Mouse (Mus musculus) gastrocnemius, adult 18-20 months (tissue): ENCODE measurements at regions not wholly inside any gene's neighbourhood (a gene's known extent, or its start where the extent isn't known, plus 50 kb on each side); places are given as distances from the start of the nearest gene placed in this dataset.
A peak's percentile ranks its signal among the peaks of the same experiment; 100 is the strongest.

Experiments used
- DNase-seq: peaks from one replicate; pipeline ENCODE4 v3.0.0; 2021; ENCODE audit warnings: low spot score

DNA sequence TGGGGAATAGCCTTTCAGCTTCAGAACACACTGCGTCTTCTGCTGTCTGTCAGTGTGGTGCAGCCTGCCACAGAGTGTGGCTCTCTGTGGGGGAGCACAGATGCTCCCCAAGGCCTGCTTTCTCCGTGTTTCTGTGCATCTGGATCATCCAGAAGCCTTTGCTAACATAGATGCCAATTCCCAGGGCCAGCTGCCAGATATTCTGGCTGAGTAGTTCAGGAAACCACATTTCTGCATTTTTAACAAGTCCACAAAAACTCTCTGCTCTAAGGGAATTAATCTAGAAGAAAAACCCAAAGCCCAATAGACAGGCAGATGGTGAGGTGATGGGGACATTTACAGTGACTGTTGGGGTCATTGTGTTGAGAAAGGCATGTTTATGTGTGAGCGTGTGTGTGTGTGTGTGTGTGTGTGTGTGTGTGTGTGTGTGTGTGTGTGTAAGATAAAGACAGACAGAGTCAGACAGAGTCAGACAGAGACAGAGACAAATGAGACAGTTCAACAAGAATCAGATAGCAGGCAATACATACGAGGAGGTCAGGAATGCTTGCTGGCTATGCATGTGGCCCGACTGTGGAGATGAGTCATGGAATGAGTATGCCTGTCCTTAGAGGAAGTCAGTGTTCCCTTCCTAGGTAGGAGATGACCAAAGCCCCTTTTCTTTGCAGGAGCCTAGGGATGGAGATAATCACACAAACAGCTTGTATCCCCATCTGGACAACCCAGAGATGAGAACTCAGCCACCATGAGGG, 176.3 kb upstream of the Spaca1 start:
- DNase-seq = peak; percentile 25

DNA sequence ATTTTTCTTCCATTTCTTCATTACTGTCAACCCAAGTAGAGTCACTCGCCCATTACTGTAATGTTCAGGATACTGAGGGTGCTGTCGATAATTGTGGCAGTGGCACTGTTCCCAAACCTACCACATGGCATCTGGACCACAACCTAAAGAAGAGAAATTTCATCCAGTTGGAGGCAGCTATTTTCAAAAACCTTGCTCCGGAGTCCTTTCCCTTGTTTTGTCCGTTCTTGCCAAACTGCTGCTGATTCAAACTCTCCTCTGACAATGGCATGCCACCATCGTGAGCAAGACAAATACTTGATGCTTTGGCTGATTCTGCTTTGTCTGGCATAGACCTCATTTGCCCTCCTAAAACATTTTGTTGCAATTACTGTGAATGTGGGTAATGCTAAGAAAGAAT, 176.9 kb upstream of the Spaca1 start:
- DNase-seq = no peak

DNA sequence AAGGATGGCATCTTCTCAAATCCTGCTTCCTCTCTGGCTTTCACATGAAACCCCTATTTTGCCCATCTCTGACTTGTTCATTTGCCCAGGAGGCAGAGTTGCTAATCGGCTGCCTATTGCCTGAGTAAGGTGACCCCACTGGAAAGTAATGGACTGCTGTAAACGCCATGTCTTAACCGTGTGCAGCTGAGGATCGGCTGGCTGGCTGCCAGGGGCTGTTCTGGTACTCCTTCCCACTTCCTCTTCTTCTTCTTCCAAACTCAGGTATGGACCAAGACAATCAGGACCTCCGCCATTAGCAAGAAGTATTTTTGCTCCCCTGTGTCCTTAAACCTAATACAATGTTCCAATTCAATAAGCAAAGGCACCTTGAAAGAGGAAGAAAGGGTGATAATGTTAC, 177.6 kb upstream of the Spaca1 start:
- no peak for DNase-seq

DNA sequence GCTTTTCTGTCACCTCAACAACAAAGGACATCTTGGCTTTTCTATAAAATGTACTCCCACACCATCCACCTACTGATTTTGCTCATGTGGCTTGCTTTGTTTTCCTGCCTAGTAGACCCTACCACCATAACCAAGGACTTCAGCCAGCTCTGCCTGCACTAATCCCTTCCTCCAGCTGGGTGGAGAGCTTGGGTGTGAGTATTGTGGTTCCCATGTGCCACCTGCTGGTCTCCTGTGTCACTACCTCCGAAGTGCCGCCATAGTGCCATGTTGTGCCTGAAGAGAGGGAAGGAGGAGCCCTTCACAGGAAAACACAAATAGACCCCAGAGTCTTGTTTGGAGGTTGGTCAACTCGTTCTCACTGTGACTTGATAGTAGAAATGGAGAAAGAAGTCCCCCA, 181.3 kb upstream of the Spaca1 start:
- DNase-seq = peak; percentile 29

DNA sequence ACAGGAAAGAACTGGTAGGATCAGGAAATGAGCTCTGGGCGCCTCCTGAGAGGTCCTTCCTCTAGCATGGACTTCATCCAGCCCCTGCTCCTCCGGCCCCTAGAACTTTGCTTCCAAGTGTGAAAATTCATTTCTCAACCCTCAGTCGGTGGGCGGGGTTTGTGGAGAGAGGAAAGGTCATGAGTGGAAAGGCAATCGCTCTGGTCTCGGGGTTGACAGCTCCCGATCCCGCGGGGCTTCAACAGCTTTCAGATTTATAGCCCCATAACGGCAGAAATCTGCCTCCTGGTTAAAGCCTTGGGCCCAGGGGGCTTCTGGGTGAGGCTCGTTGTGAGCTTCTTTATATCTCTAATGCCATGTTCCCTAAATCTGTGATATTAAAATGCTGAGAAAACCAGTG, 184.2 kb upstream of the Spaca1 start:
- DNase-seq = peak; percentile 9

DNA sequence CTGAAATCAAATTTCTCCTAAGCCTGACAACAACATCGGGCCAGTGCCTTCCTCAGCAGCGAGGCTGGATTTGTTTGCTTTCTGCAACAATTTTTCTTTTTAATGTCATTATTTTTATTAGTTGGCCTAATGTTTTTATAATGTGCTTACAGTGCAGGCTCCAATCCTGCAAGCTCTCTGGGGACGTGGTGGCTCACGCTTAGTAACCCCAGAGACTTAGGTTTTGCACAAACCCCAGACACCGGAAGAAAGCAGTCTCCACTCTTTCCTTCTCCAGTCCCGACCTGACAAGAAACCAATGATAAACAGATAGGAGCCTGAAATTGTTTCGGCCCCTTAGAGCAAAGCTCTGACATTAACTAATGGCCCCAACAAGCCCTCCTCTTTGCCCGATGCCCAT, 184.7 kb upstream of the Spaca1 start:
- DNase-seq = no peak

DNA sequence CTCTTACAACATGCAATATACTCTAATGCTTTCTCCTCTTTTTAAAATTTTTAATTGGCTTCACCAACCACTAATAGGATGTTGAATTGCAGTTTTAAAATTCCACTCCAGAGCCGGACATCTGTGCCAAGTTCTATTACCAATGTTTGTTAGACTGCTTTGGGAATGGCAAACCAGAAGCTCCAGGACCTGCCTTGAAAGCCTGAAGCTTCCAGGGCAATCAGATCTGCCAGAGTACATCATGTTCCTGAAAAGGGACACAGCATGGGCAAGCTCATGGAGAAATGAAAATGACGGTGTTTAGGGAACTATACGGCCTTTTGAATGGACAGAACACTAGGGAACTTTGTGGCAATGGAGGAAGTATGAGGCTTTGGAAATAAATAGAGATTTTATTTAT, 187.8 kb upstream of the Spaca1 start:
- DNase-seq = peak; percentile 9

DNA sequence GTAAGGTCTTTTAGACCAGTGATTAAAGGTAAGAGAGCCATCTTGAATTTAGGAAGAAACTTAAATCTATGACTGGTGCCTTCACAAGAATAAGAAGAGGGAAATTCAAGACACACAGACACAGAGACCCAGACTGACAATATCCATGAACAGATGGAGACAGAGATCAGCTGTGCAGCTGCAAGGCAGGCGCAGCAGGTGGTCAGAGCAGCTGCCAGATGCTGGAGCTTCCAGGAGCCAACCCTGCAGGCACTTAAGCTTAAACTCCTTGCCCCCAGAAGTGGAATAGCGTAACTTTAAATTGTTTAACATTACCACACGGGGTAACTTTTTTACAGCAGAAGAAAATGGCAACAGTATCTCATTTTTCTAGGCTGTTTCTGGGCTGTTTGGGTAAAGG, 189.6 kb upstream of the Spaca1 start:
- no peak for DNase-seq

DNA sequence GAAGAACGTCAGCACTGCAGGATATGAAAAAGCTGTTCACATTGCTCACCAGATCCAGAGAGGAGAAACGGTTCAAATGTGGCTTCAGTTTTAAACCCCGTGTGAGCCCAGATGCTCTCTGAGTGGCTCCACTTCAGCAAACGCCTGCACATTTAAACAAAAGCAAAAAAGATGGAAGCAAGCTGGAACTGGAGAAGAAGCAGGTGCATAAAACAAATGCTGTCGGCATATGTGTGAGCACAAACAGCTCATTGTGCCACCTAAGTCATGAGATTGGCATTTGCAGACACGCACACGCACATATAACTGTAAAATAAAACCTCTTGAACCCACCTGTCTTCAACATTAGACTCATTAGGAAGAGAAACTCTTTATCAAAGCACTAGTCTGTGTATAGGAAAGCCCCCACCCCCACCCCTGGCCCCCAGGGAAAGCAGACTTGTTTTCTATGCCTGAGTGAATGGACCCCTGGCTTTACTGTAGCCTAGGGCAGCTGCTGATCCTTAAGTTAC, 191.1 kb upstream of the Spaca1 start:
- DNase-seq = no peak

DNA sequence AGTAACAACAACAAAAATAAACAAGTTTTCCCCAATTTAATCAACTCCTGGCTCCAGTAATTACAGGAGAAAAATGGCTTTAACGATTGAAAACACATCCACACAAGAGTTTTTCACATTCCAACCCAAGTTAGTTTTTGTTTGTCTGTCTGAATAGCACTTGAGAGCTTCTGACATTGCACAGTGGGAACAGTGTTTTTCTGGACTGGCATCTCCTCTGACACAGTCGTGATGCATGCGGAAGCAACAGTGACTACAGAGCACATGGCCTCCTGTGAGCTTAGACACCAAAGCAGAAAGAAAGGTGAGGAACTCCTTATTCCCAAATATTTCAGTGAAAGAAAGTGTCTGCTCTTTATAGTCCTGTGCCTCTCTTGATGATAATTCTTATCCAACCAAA, 191.7 kb upstream of the Spaca1 start:
- no peak for DNase-seq

DNA sequence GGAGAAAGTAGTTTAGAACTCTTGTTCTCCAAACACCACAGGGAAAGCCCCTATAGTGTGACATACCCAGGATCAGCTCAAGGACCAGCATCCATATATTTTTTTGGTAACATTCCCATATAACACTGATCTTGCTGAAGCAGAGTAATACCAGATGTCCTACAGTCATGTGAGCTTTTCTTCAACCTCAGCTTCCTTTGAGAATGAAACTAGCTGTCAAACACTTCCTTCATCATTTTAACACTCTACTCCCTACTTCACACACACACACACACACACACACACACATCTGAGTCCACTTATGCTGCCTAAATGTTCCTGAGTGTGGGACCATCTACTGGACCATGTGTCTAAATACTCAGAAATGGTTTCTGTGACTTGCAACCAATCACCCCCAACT, 209.5 kb upstream of the Spaca1 start:
- DNase-seq = no peak

DNA sequence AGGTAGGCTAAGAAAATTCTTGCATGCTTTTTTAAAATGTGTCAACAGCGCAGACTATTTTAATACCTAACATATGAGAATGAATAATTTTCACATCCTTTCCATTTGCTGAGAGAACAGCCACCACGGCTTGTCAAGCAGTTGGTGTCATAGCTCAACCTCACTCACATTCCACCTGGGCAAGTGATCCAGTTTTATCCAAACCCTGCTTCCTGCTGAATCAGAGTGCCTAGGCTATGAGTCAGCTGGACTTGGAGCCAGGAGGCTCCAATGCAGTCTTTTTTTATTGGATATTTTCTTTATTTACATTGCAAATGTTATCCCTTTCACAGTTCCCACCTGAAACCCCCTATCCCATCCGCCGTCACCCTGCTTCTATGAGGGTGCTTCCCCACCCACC, 210.5 kb upstream of the Spaca1 start:
- DNase-seq = no peak

DNA sequence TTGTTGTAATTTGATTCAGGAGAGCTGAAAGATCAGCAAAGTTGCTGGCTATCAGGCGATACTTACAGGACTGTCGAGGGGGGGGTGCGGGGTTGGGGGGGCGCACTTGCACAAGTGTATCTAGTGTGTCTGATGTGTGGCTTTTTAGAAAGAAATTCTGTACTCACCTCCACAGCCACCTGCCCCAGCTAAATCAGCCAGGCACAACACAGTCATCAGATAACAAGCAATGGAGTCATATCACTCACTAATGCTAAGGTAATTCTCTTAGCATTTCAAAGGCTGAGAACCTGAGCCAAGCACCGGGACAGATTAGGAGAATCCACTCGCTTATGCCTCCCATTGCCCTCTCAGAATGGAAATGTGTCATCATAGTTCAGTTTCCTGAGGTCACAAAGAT, 211.8 kb upstream of the Spaca1 start:
- no peak for DNase-seq

DNA sequence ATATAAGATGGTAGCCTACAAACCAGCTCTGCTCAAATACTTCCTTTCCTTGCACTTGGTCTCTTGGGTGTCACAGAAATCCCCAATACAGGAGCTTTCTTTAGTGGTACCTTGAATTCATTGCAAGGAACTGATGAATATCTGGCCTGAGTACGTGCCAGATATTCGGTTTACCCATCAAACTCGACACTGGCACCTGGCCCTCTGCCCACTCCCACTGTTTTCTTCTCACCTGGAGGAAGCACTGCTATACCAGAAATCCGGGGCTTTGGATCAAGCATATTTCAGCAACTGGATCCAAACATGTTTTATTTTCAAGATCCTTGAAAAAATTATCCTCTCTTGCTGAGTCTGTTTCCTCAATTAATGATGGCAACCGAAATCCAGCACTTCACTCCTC, 214.4 kb upstream of the Spaca1 start:
- no peak for DNase-seq

DNA sequence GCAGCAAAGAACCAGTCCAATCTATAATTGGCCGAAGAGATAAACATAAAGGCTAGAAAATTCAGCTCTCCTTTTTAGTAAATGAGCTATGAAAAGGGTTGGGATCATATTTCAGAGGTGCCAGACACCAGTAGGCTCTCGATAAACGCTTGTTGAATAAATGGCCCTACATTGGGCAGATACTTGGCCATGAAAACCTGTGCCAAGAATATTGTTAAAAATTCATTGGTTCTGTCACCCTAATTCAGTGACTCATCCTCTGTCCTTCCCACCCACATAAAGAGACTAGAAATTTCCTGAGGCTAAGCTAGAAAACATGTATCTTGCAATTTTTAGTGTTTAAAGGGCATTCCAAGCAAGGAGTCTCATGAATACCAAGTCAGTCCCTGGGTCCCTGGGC, 224.3 kb upstream of the Spaca1 start:
- no peak for DNase-seq

DNA sequence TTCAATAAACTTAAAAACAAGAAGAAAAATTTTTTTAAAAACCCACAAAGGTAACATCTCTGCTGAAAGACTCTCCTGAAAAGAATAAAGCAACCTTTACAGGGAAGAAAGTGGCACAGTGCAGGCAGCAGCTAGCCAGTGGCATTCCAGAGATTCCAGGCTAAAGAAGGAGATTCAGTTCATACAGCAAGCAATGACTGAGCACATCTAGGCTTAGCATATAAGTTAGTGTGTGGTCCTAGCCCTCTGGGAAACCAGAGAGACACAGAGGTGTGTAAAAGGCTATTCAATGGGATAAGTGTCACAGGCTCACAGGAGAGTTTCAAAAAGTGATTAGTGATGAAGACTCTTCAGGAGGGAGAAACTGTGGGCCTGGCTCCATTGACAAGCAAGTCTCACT, 225.4 kb upstream of the Spaca1 start:
- no peak for DNase-seq

DNA sequence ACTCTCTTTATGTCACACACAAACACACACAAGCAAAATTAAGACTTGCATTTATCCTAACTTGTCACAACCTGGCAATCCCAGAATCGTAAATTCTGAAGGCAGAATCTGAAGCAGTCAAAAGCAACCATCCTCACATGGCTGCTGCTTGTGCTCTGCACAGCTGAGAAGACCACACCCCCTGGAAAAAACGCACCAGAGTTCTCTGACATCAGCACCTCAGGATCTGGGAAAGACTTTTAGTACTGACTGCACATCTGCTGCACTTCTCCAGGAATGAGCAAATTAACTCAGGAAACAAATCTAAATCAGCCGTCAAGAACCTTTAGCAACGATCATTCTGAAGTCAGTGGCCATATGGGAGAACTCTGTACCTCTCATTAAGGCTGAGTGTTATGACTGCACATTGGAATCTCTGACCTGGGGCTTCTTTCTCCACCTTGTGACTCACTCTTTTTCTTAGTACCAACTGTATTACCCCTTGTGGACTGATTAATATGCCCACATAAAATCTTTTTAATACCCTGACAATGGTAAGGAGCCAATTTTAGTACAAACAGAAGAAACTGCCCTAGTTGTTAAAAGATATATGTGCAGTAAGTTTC, 248.1 kb upstream of the Akirin2 start:
- no peak for DNase-seq

DNA sequence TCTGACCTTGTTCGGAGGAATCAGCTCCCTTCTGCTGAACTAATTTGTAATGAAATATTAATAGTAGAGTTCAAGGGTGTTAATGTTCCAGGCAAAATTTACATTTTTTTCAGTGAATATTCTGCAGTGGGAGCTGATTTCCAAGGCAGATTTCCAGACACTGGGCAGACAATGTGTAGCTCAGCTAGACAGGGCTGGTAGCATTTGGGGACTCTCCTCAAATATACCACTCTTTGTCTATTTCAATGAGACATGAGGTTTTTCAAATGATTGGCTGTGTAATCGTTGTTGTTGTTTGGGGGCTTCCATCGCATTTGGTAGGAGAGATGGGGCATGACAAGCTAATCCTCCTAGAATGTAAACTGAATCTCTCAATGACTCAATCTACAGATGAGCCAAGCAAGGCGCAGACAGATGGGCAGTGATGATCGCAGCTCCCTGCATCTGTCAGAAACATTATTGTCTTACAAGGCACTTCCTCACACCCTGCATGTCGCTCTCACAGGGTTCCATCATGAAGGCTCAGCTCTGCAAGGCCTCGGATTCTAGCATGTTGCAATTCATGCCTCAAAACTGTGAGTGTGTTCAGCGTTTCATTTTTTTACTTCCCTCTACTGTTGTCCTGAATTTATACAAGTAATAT, 241.7 kb upstream of the Akirin2 start:
- no peak for DNase-seq

DNA sequence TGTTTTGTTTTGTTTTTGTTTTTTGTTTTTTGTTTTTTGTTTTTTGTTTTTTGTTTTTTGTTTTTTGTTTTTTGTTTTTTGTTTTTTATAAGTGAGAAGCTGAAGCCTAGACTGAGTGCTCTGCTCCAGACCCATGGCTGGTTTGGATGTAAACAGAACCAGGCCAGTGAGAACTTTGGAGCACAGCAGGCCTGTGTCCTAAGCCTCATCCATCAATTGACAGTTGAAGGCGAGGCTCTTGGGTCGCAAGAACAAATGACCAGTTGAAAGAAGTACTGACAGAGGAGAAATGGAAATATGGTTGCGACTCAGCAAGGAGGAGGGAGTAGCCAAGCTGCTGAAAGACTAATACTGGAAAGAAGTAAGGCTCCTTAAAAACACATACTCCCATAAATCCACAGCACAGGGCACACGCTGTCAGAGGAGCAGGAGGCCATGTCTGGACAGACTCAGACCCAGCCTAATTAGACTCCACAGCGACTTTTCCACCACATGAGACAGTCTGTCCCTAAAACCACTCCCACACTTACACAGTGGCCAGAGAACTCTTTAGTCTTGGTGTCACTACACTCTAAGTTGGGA, 240.6 kb upstream of the Akirin2 start:
- DNase-seq = no peak

DNA sequence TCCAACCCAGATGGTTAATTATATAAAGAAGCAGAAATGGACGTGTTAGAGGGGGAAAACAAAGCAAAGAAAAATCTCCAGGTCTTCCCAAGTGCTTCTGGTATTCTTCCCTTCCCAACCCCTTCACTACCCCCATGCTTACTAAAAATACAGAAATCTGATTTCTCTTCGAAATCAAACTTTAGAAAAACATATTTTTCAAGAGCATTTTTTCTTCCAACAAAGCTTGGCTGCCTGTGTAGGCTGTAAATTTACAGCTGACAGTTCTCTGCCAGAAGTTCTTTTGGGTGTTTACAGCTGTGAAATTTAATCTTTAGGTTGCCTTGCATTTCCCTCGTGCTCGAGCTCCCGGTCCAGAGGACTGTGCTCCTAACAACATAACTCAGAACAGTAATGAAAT, 234.9 kb upstream of the Akirin2 start:
- DNase-seq = no peak

DNA sequence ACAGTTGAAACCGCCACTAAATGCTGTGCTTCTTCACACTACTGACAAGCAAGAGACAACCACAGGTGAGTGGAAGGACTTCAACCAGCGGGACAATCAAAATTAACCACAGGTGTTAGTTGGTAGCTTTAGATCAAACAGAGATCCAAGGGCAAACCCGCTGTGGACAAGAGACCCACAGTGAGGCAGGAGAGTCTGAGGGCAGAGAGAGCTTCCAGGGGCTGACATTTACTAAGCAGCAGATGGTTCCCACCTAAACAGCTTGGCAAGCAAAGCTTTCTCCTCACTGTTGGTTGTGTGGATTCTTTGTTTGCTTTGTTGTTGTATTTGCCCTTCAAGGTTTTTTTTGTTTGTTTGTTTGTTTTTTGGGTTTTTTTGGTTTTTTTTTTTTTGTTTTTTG, 227.9 kb upstream of the Akirin2 start:
- DNase-seq = no peak

DNA sequence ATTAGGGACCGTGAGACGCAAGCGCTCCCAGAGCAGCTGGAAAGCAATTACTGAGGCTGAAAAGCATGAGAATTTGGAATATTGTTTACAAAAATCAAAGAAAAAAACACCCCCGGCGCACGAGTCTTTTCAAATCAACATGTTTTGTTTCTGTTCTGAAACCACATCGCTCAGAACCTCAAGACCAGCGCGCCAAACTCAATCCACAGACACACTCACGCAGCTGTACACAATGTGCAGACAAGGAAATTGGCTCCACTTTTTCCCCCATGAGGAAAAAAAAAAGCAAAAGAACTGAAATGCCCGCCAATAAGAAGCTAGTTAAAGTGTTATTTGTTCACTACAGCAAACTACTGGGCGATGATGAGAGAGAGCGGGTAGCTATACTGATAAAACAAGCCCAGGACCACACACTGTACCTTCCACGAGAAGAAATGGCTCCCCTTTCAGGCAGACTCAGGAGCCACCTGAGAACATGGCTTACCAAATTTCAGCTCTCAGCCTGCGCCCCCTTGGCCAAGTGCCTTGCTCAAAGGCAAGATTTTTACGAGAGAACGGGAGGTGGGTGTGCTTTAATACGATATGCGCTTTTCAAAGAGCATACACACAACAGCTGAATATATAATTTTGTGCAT, 222.5 kb upstream of the Akirin2 start:
- DNase-seq = peak; percentile 55
